Mouse (Mus musculus): ENCODE data around the gene Rere. TPM values are rescaled to one million over a fixed set of nuclear protein-coding genes. Genes with fewer than 3 reads are reported as not detected.

Rere gene
- polyA plus RNA-seq, 1 experiment from 2014 or later: 52.0 TPM

GRCm38 (mm10) chr4:150401830-150402607, 120.6 kb downstream of the Rere start:
- 83% methylated on average over 13 of the region's 13 CpGs for WGBS
- H3K4me2 ChIP-seq (ENCODE audit: low read depth): no peak overlapping the region
- no peaks in the 10 kb centered on the region for H3K9me3 ChIP-seq (ENCODE audit: control insufficient read depth, low read length)
- H3K27me3 ChIP-seq (ENCODE audit: control insufficient read depth, insufficient read depth, low read length): no peaks in the 10 kb centered on the region
- no peak overlapping the region for H3K27ac ChIP-seq (ENCODE audit: low read depth, low read length)
- H3K36me3 ChIP-seq (ENCODE audit: control insufficient read depth, insufficient read depth, low read length): no peaks in the 10 kb centered on the region; the same call in 1 of the 2 replicates
- DNase-seq (ENCODE audit: low spot score): no peak
- peaks cover 28% of the 10 kb centered on the region for H3K4me1 ChIP-seq (ENCODE audit: control insufficient read depth, insufficient read depth, low read length)
- H3K9ac ChIP-seq (ENCODE audit: low read length): no peak overlapping the region
- no peak overlapping the region for H3K4me3 ChIP-seq (ENCODE audit: low read depth, low read length)
- ATAC-seq (ENCODE audit: insufficient read depth, low FRiP score, low TSS enrichment): no peak

GRCm38 (mm10) chr4:150402608-150402985, 121.2 kb downstream of the Rere start:
- no peaks in the 10 kb centered on the region; the same call in 1 of the 2 replicates for H3K36me3 ChIP-seq (ENCODE audit: control insufficient read depth, insufficient read depth, low read length)
- no peaks in the 10 kb centered on the region for H3K9me3 ChIP-seq (ENCODE audit: control insufficient read depth, low read length)
- DNase-seq (ENCODE audit: low spot score) (no peak), ATAC-seq (ENCODE audit: insufficient read depth, low FRiP score, low TSS enrichment) (no peak)
- WGBS: 63% methylated on average over 4 of the region's 4 CpGs
- no peak overlapping the region for H3K9ac ChIP-seq (ENCODE audit: low read length)
- no peak overlapping the region for H3K27ac ChIP-seq (ENCODE audit: low read depth, low read length)
- no peak overlapping the region for H3K4me3 ChIP-seq (ENCODE audit: low read depth, low read length)
- H3K4me1 ChIP-seq (ENCODE audit: control insufficient read depth, insufficient read depth, low read length): peaks cover 22% of the 10 kb centered on the region
- no peak overlapping the region for H3K4me2 ChIP-seq (ENCODE audit: low read depth)
- H3K27me3 ChIP-seq (ENCODE audit: control insufficient read depth, insufficient read depth, low read length): no peaks in the 10 kb centered on the region

- 60% methylated on average over 11 of the region's 11 CpGs for WGBS
- DNase-seq (ENCODE audit: low spot score): no peak
- no peaks in the 10 kb centered on the region for H3K27me3 ChIP-seq (ENCODE audit: control insufficient read depth, insufficient read depth, low read length)
- H3K36me3 ChIP-seq (ENCODE audit: control insufficient read depth, insufficient read depth, low read length): no peaks in the 10 kb centered on the region; the same call in 1 of the 2 replicates
- peaks cover 10% of the 10 kb centered on the region for H3K4me1 ChIP-seq (ENCODE audit: control insufficient read depth, insufficient read depth, low read length)
- no peak for ATAC-seq (ENCODE audit: insufficient read depth, low FRiP score, low TSS enrichment)
- H3K27ac ChIP-seq (ENCODE audit: low read depth, low read length): no peak overlapping the region
- no peak overlapping the region for H3K4me3 ChIP-seq (ENCODE audit: low read depth, low read length)
- H3K9me3 ChIP-seq (ENCODE audit: control insufficient read depth, low read length): no peaks in the 10 kb centered on the region
- H3K9ac ChIP-seq (ENCODE audit: low read length): no peak overlapping the region
- H3K4me2 ChIP-seq (ENCODE audit: low read depth): no peak overlapping the region
Observed at GRCm38 (mm10) chr4:150403941-150404340, 122.5 kb downstream of the Rere start.

GRCm38 (mm10) chr4:150404583-150404982, 123.1 kb downstream of the Rere start:
- no peak overlapping the region for H3K4me3 ChIP-seq (ENCODE audit: low read depth, low read length)
- H3K4me1 ChIP-seq (ENCODE audit: control insufficient read depth, insufficient read depth, low read length): peaks cover 9% of the 10 kb centered on the region
- no peak for DNase-seq (ENCODE audit: low spot score)
- H3K9me3 ChIP-seq (ENCODE audit: control insufficient read depth, low read length): no peaks in the 10 kb centered on the region
- no peak overlapping the region for H3K4me2 ChIP-seq (ENCODE audit: low read depth)
- no peak overlapping the region for H3K9ac ChIP-seq (ENCODE audit: low read length)
- H3K27me3 ChIP-seq (ENCODE audit: control insufficient read depth, insufficient read depth, low read length): no peaks in the 10 kb centered on the region
- WGBS: 51% methylated on average over 6 of the region's 6 CpGs
- ATAC-seq (ENCODE audit: insufficient read depth, low FRiP score, low TSS enrichment): no peak
- no peaks in the 10 kb centered on the region; the same call in 1 of the 2 replicates for H3K36me3 ChIP-seq (ENCODE audit: control insufficient read depth, insufficient read depth, low read length)
- H3K27ac ChIP-seq (ENCODE audit: low read depth, low read length): no peak overlapping the region

GRCm38 (mm10) chr4:150405786-150406185, 124.3 kb downstream of the Rere start:
- DNase-seq (ENCODE audit: low spot score) (no peak), ATAC-seq (ENCODE audit: insufficient read depth, low FRiP score, low TSS enrichment) (no peak)
- H3K36me3 ChIP-seq (ENCODE audit: control insufficient read depth, insufficient read depth, low read length): peaks cover 2% of the 10 kb centered on the region; the same call in 1 of the 2 replicates
- no peak overlapping the region for H3K4me2 ChIP-seq (ENCODE audit: low read depth)
- H3K4me1 ChIP-seq (ENCODE audit: control insufficient read depth, insufficient read depth, low read length): peaks cover 9% of the 10 kb centered on the region
- no peak overlapping the region for H3K4me3 ChIP-seq (ENCODE audit: low read depth, low read length)
- no peak overlapping the region for H3K27ac ChIP-seq (ENCODE audit: low read depth, low read length)
- 74% methylated on average over 5 of the region's 5 CpGs for WGBS
- H3K9ac ChIP-seq (ENCODE audit: low read length): no peak overlapping the region
- no peaks in the 10 kb centered on the region for H3K27me3 ChIP-seq (ENCODE audit: control insufficient read depth, insufficient read depth, low read length)
- no peaks in the 10 kb centered on the region for H3K9me3 ChIP-seq (ENCODE audit: control insufficient read depth, low read length)

- 77% methylated on average over 21 of the region's 21 CpGs for WGBS
- Histone ChIP-seq H3K27me3 (ENCODE audit: control insufficient read depth, insufficient read depth, low read length) (no peaks in the 10 kb centered on the region), H3K4me2 (ENCODE audit: low read depth) (no peak overlapping the region), H3K36me3 (ENCODE audit: control insufficient read depth, insufficient read depth, low read length) (peaks cover 2% of the 10 kb centered on the region; the same call in 1 of the 2 replicates), H3K4me3 (ENCODE audit: low read depth, low read length) (no peak overlapping the region), H3K27ac (ENCODE audit: low read depth, low read length) (no peak overlapping the region), H3K4me1 (ENCODE audit: control insufficient read depth, insufficient read depth, low read length) (peaks cover 9% of the 10 kb centered on the region), H3K9ac (ENCODE audit: low read length) (no peak overlapping the region), H3K9me3 (ENCODE audit: control insufficient read depth, low read length) (no peaks in the 10 kb centered on the region)
- ATAC-seq (ENCODE audit: insufficient read depth, low FRiP score, low TSS enrichment) (no peak), DNase-seq (ENCODE audit: low spot score) (no peak)
Observed at GRCm38 (mm10) chr4:150406320-150406719, 124.9 kb downstream of the Rere start.

GRCm38 (mm10) chr4:150406821-150407220, 125.4 kb downstream of the Rere start:
- Histone ChIP-seq H3K9ac (ENCODE audit: low read length) (no peak overlapping the region), H3K4me2 (ENCODE audit: low read depth) (no peak overlapping the region), H3K4me3 (ENCODE audit: low read depth, low read length) (no peak overlapping the region), H3K36me3 (ENCODE audit: control insufficient read depth, insufficient read depth, low read length) (peaks cover 2% of the 10 kb centered on the region; the same call in 1 of the 2 replicates), H3K27me3 (ENCODE audit: control insufficient read depth, insufficient read depth, low read length) (no peaks in the 10 kb centered on the region), H3K27ac (ENCODE audit: low read depth, low read length) (no peak overlapping the region), H3K4me1 (ENCODE audit: control insufficient read depth, insufficient read depth, low read length) (peaks cover 9% of the 10 kb centered on the region), H3K9me3 (ENCODE audit: control insufficient read depth, low read length) (no peaks in the 10 kb centered on the region)
- DNase-seq (ENCODE audit: low spot score) (no peak), ATAC-seq (ENCODE audit: insufficient read depth, low FRiP score, low TSS enrichment) (no peak)
- WGBS: 93% methylated on average over 6 of the region's 6 CpGs

GRCm38 (mm10) chr4:150414296-150414695, 132.8 kb downstream of the Rere start:
- Histone ChIP-seq H3K4me1 (ENCODE audit: control insufficient read depth, insufficient read depth, low read length) (no peaks in the 10 kb centered on the region), H3K4me3 (ENCODE audit: low read depth, low read length) (no peak overlapping the region), H3K4me2 (ENCODE audit: low read depth) (no peak overlapping the region), H3K9me3 (ENCODE audit: control insufficient read depth, low read length) (no peaks in the 10 kb centered on the region), H3K36me3 (ENCODE audit: control insufficient read depth, insufficient read depth, low read length) (peaks cover 2% of the 10 kb centered on the region; the same call in 1 of the 2 replicates), H3K9ac (ENCODE audit: low read length) (no peak overlapping the region), H3K27ac (ENCODE audit: low read depth, low read length) (no peak overlapping the region), H3K27me3 (ENCODE audit: control insufficient read depth, insufficient read depth, low read length) (no peaks in the 10 kb centered on the region)
- 80% methylated on average over 5 of the region's 5 CpGs for WGBS
- DNase-seq (ENCODE audit: low spot score) (no peak), ATAC-seq (ENCODE audit: insufficient read depth, low FRiP score, low TSS enrichment) (no peak)

GRCm38 (mm10) chr4:150414759-150415158, 133.3 kb downstream of the Rere start:
- no peak overlapping the region for H3K4me2 ChIP-seq (ENCODE audit: low read depth)
- peaks cover 2% of the 10 kb centered on the region; the same call in 1 of the 2 replicates for H3K36me3 ChIP-seq (ENCODE audit: control insufficient read depth, insufficient read depth, low read length)
- H3K27me3 ChIP-seq (ENCODE audit: control insufficient read depth, insufficient read depth, low read length): no peaks in the 10 kb centered on the region
- H3K9ac ChIP-seq (ENCODE audit: low read length): no peak overlapping the region
- no peak overlapping the region for H3K4me3 ChIP-seq (ENCODE audit: low read depth, low read length)
- no peaks in the 10 kb centered on the region for H3K4me1 ChIP-seq (ENCODE audit: control insufficient read depth, insufficient read depth, low read length)
- no peaks in the 10 kb centered on the region for H3K9me3 ChIP-seq (ENCODE audit: control insufficient read depth, low read length)
- no peak overlapping the region for H3K27ac ChIP-seq (ENCODE audit: low read depth, low read length)
- no peak for DNase-seq (ENCODE audit: low spot score)
- WGBS: 97% methylated on average over 1 of the region's 1 CpGs
- no peak for ATAC-seq (ENCODE audit: insufficient read depth, low FRiP score, low TSS enrichment)

All from neural tube, embryonic 11.5 days (tissue).